20 mouse cellular contexts compared by ENCODE assay signal in the genomic region with DNA sequence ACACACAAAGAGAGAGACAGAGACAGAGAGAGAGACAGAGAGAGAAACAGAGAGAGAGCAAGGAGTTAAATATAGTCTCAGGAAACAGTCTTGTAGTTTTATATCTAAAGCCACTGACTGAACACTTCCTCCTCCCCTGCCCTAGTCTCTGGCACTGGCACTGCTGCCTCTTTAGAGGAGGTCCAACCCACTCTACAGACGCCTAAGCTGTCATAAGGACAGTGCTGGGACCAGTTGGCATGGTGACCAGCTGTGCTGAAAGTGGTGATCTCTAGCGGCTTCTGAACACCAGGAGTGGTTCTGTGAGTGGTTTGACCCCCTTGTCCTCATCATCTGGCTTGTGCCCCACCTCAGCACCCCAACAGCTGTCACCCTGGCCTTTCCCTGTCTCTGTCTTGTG. TPM values are rescaled to one million over a fixed set of nuclear protein-coding genes. Genes with fewer than 3 reads are reported as not detected.
DNase-seq lines count a peak whose midpoint lies in the region; ATAC-seq and TF ChIP-seq lines count a peak whose summit lies in the region.
"Had no signal": no experiment of that assay in that cellular context is flagged by ENCODE, and none has a peak within 500 bp of the region (broad histone marks: within the 10 kb centered on the region; RNA-seq: fewer than 3 reads in every experiment).

No protein-coding gene starts in this region.

- peak overlapping the region; percentile 72 for H3K27ac ChIP-seq in thymus, adult 2 months (ENCODE audit: control insufficient read depth, insufficient read depth, low read length)
- no peak overlapping the region for H3K27ac ChIP-seq in intestine, postnatal 0 days (ENCODE audit: low read depth, low read length)
- H3K27ac ChIP-seq: embryonic facial prominence, embryonic 15.5 days; forebrain, embryonic 10.5 days; hindbrain, postnatal 0 days; limb, embryonic 10.5 days; lung, embryonic 15.5 days; neural tube, embryonic 12.5 days had no signal

- ATAC-seq in granulocyte monocyte progenitor cell, adult 5-6 weeks (replicated peaks; ENCODE audit: poor library complexity, severe bottlenecking): peak; percentile 94
- ATAC-seq in intestine, postnatal 0 days: no peak
- ATAC-seq: hindbrain, postnatal 0 days; midbrain, embryonic 16.5 days had no signal

- no peak overlapping the region for H3K4me2 ChIP-seq in myocyte (ENCODE audit: low read depth)
- no peak overlapping the region for H3K4me2 ChIP-seq in intestine, postnatal 0 days (replicated peaks; ENCODE audit: low read depth)
- H3K4me2 ChIP-seq: embryonic facial prominence, embryonic 15.5 days; heart, embryonic 12.5 days; liver, embryonic 11.5 days; lung, embryonic 15.5 days; neural tube, embryonic 12.5 days had no signal

- DNase-seq in thymus, adult 2 months: peak; percentile 42
- DNase-seq in thymus, postnatal 0 days (ENCODE audit: low spot score): no peak
- DNase-seq in retina, postnatal 1 day: no peak
- DNase-seq in kidney, adult 11 months: no peak
- DNase-seq: cerebellum, postnatal 10 days; embryo, embryonic 11 days; gastrocnemius, postnatal 14 days; right cerebral cortex, postnatal 14 days had no signal

- H3ac ChIP-seq in myocyte (ENCODE audit: control insufficient read depth, insufficient read length): no peak overlapping the region

- H3K4me3 ChIP-seq in thymus, adult 2 months (ENCODE audit: control insufficient read depth, insufficient read depth, low read length): peak overlapping the region; percentile 50
- no peak overlapping the region for H3K4me3 ChIP-seq in myocyte
- no peak overlapping the region for H3K4me3 ChIP-seq in intestine, postnatal 0 days (ENCODE audit: low read depth, low read length)
- H3K4me3 ChIP-seq: embryonic facial prominence, embryonic 15.5 days; forebrain, embryonic 10.5 days; heart, embryonic 12.5 days; limb, embryonic 10.5 days; lung, embryonic 15.5 days; neural tube, embryonic 12.5 days had no signal

- H3K36me3 ChIP-seq in thymus, adult 2 months (ENCODE audit: control insufficient read depth, insufficient read depth, low read length): no peaks in the 10 kb centered on the region
- no peaks in the 10 kb centered on the region for H3K36me3 ChIP-seq in myocyte (ENCODE audit: control insufficient read depth, insufficient read depth)
- no peaks in the 10 kb centered on the region for H3K36me3 ChIP-seq in intestine, postnatal 0 days (ENCODE audit: control insufficient read depth, insufficient read depth)
- H3K36me3 ChIP-seq: embryonic facial prominence, embryonic 15.5 days; forebrain, embryonic 10.5 days; heart, embryonic 12.5 days; limb, embryonic 10.5 days; lung, embryonic 15.5 days; neural tube, embryonic 12.5 days had no signal

- 3% methylated on average over 2 of the region's 2 CpGs for WGBS in thymus, adult 2 months
- 45% methylated on average over 2 of the region's 2 CpGs for WGBS in intestine, postnatal 0 days

- no peak overlapping the region for H3K9ac ChIP-seq in intestine, postnatal 0 days (ENCODE audit: low read depth, low read length)
- H3K9ac ChIP-seq: embryonic facial prominence, embryonic 15.5 days; heart, embryonic 12.5 days; lung, embryonic 15.5 days; neural tube, embryonic 12.5 days had no signal

- no peaks in the 10 kb centered on the region for H3K27me3 ChIP-seq in thymus, adult 2 months (ENCODE audit: control insufficient read depth, insufficient read depth, low read length)
- H3K27me3 ChIP-seq in myocyte (ENCODE audit: control insufficient read depth, insufficient read depth, insufficient read length): no peaks in the 10 kb centered on the region
- H3K27me3 ChIP-seq in intestine, postnatal 0 days (replicated peaks; ENCODE audit: control insufficient read depth, insufficient read depth, low read length): no peaks in the 10 kb centered on the region
- H3K27me3 ChIP-seq: embryonic facial prominence, embryonic 15.5 days; heart, embryonic 12.5 days; lung, embryonic 15.5 days; neural tube, embryonic 12.5 days had no signal

- TF ChIP-seq CTCF in thymus, adult 2 months (IDR thresholded peaks at IDR 0.05; ENCODE audit: borderline replicate concordance, control insufficient read depth, extremely low read depth, insufficient read depth, low read length, poor library complexity): no peak
- TF ChIP-seq CTCF in intestine, postnatal 0 days (IDR thresholded peaks at IDR 0.05; ENCODE audit: low read depth): no peak

- no peaks in the 10 kb centered on the region for H3K79me2 ChIP-seq in myocyte (ENCODE audit: control insufficient read depth, insufficient read depth)

- peaks cover 18% of the 10 kb centered on the region for H3K4me1 ChIP-seq in thymus, adult 2 months (replicated peaks; ENCODE audit: control insufficient read depth, insufficient read depth, low read length)
- no peaks in the 10 kb centered on the region for H3K4me1 ChIP-seq in intestine, postnatal 0 days (replicated peaks; ENCODE audit: control insufficient read depth, insufficient read depth, low read length)
- H3K4me1 ChIP-seq: neural tube, embryonic 12.5 days had no signal

- TF ChIP-seq POLR2A in thymus, adult 2 months (IDR thresholded peaks at IDR 0.05; ENCODE audit: control insufficient read depth, extremely low read depth, insufficient read depth, low read length, poor library complexity): no peak
- TF ChIP-seq POLR2A in myocyte (IDR thresholded peaks at IDR 0.05; ENCODE audit: insufficient read length, low read depth): no peak

- no peaks in the 10 kb centered on the region for H3K9me3 ChIP-seq in intestine, postnatal 0 days (ENCODE audit: control insufficient read depth)
- H3K9me3 ChIP-seq: embryonic facial prominence, embryonic 15.5 days; forebrain, embryonic 10.5 days; heart, embryonic 12.5 days; limb, embryonic 10.5 days; lung, embryonic 15.5 days; neural tube, embryonic 12.5 days had no signal

TF ChIP-seq in myocyte, 11 proteins besides CTCF, POLR2A, EP300 and RAD21:
- peak in 2 of 3 experiments; percentile 18 to 37 for TF ChIP-seq MYOG (IDR thresholded peaks at IDR 0.05; ENCODE audit: control insufficient read depth in 1 of 3, insufficient read depth in 1 of 3, insufficient read length in 2 of 3, low read depth in 2 of 3)
- TF ChIP-seq MYOD1 (IDR thresholded peaks at IDR 0.05; ENCODE audit: control insufficient read depth in 1 of 3, insufficient read length in 2 of 3, low read depth in 2 of 3): peak in 1 of 3 experiments; percentile 32
- TF ChIP-seq POLR2AphosphoS2 (IDR thresholded peaks at IDR 0.05; ENCODE audit: insufficient read length, low read depth): no peak

RNA-seq across cellular contexts. Expression of a gene that starts 9.6 kb away (rescaled TPM):
- 15.3 and 18.0 TPM in 2 replicates for polyA plus RNA-seq in thymus, adult 2 months (2012; rRNA removed)
- polyA plus RNA-seq in thymus, postnatal 0 days (2015; fragmentation: Nextera tagmentation; extraction: Ambion mirVana): 12.3 and 13.7 TPM in 2 replicates
- 7.6 and 14.1 TPM in 2 replicates for total RNA-seq in granulocyte monocyte progenitor cell, adult 5-6 weeks (2014; fragmentation: Nextera tagmentation)
- total RNA-seq in granulocyte monocyte progenitor cell, adult 5-6 weeks (2017): 4.4 and 6.1 TPM in 2 replicates
- polyA plus RNA-seq in myocyte (2012; fragmentation: generic; extraction: Trizol): 21.6 TPM
- polyA plus RNA-seq in intestine, postnatal 0 days (2015; fragmentation: Nextera tagmentation; extraction: Ambion mirVana): 17.4 and 18.4 TPM in 2 replicates

RNA-seq across cellular contexts. Expression of a gene that starts 16.8 kb away (rescaled TPM):
- 62.4 and 65.6 TPM in 2 replicates for polyA plus RNA-seq in thymus, adult 2 months (2012; rRNA removed)
- polyA plus RNA-seq in thymus, postnatal 0 days (2015; fragmentation: Nextera tagmentation; extraction: Ambion mirVana): 51.3 and 52.1 TPM in 2 replicates
- 21.0 and 25.0 TPM in 2 replicates for total RNA-seq in granulocyte monocyte progenitor cell, adult 5-6 weeks (2014; fragmentation: Nextera tagmentation)
- 5.9 and 6.3 TPM in 2 replicates for total RNA-seq in granulocyte monocyte progenitor cell, adult 5-6 weeks (2017)
- 44.8 TPM for polyA plus RNA-seq in myocyte (2012; fragmentation: generic; extraction: Trizol)
- 10.5 and 11.2 TPM in 2 replicates for polyA plus RNA-seq in intestine, postnatal 0 days (2015; fragmentation: Nextera tagmentation; extraction: Ambion mirVana)

RNA-seq across cellular contexts. Expression of a gene that starts 49.8 kb away (rescaled TPM):
- polyA plus RNA-seq in thymus, adult 2 months (2012; rRNA removed): 51.2 and 59.9 TPM in 2 replicates
- polyA plus RNA-seq in thymus, postnatal 0 days (2015; fragmentation: Nextera tagmentation; extraction: Ambion mirVana): 3.3 and 3.8 TPM in 2 replicates
- total RNA-seq in granulocyte monocyte progenitor cell, adult 5-6 weeks (2014; fragmentation: Nextera tagmentation): 14.7 and 28.8 TPM in 2 replicates
- total RNA-seq in granulocyte monocyte progenitor cell, adult 5-6 weeks (2017): 9.3 and 14.4 TPM in 2 replicates
- 10.2 TPM for polyA plus RNA-seq in myocyte (2012; fragmentation: generic; extraction: Trizol)
- 2.5 and 2.6 TPM in 2 replicates for polyA plus RNA-seq in intestine, postnatal 0 days (2015; fragmentation: Nextera tagmentation; extraction: Ambion mirVana)
